Mouse (Mus musculus) stomach, postnatal 0 days (tissue): ENCODE data around the gene Lig3. TPM values are rescaled to one million over a fixed set of nuclear protein-coding genes. Genes with fewer than 3 reads are reported as not detected.
"Not testable (repeated sequence)": the region's sequence is repeated elsewhere in the genome, so short reads cannot be mapped to it uniquely, and the experiment has no call there.

Experiments
- ATAC-seq: fragments of 200-750 bp; cut with Nextera tagmentation; 2 replicates; pipeline ENCODE4 v1.8.0; 2017; ENCODE audit not compliant: low FRiP score, low TSS enrichment
- DNase-seq: peaks from one replicate; pipeline ENCODE4 v3.0.0-alpha.2; 2016; ENCODE audit warnings: low spot score
- H3K27ac ChIP-seq: fragments of 300-500 bp; sonication (generic); replicated peaks from 2 replicates; pipeline ENCODE4 v1.5.1; 2014; ENCODE audit warnings: mild to moderate bottlenecking, control low read depth
- H3K27me3 ChIP-seq: fragments of 300-500 bp; sonication (generic); 2 replicates; pipeline ENCODE4 v1.6.1; 2014; ENCODE audit warnings: low read length; ENCODE audit not compliant: control insufficient read depth, insufficient read depth
- H3K36me3 ChIP-seq: fragments of 300-500 bp; sonication (generic); 2 replicates; pipeline ENCODE4 v1.6.1; 2014; ENCODE audit warnings: low read length, mixed read lengths; ENCODE audit not compliant: control insufficient read depth, insufficient read depth
- H3K4me1 ChIP-seq: fragments of 300-500 bp; sonication (generic); replicated peaks from 2 replicates; pipeline ENCODE4 v1.6.1; 2014; ENCODE audit warnings: antibody characterized with exemption; ENCODE audit not compliant: control insufficient read depth, insufficient read depth
- H3K4me2 ChIP-seq: fragments of 300-500 bp; sonication (generic); replicated peaks from 2 replicates; pipeline ENCODE4 v1.6.1; 2014; ENCODE audit warnings: low read depth, mild to moderate bottlenecking, control low read depth, moderate library complexity
- H3K4me3 ChIP-seq: fragments of 300-500 bp; sonication (generic); 2 replicates; pipeline ENCODE4 v1.5.1; 2014; ENCODE audit warnings: low read depth, low read length, control low read depth
- H3K9ac ChIP-seq: fragments of 300-500 bp; sonication (generic); 2 replicates; pipeline ENCODE4 v1.6.1; 2014; ENCODE audit warnings: mild to moderate bottlenecking, low read length, control low read depth, mixed read lengths
- H3K9me3 ChIP-seq: fragments of 300-500 bp; sonication (generic); 2 replicates; pipeline ENCODE4 v1.6.1; 2016; ENCODE audit warnings: low read length; ENCODE audit not compliant: control insufficient read depth
- CTCF ChIP-seq: IDR thresholded peaks from 2 replicates; pipeline ENCODE4 v1.5.1; 2016; ENCODE audit warnings: antibody characterized with exemption, low read depth, mild to moderate bottlenecking, moderate library complexity
- EP300 ChIP-seq: optimal IDR thresholded peaks from 2 replicates; pipeline ENCODE3; 2016; ENCODE audit warnings: antibody characterized with exemption
- whole genome bisulfite sequencing: fragments of 180-500 bp; shearing (Covaris S2); extraction: QIAGEN DNeasy Blood & Tissue Kit; methylation state at CpG from one replicate; pipeline ENCODE4 v1.1.7; 2014; 5-methylcytosine and 5-hydroxymethylcytosine counted together
- polyA plus RNA-seq: library from polyadenylated mRNA; unstranded; fragments of >200 nt; fragmentation: Nextera tagmentation; extraction: Ambion mirVana; gene quantifications from 2 replicates; pipeline ENCODE4 v1.2.1, GENCODE M21; 2015

Lig3 gene
- polyA plus RNA-seq, 1 experiment from 2014 or later, result 13.4 TPM

- H3K27me3 ChIP-seq, result no peaks in the 10 kb centered on the region
- no peak for ATAC-seq
- no peak overlapping the region for H3K27ac ChIP-seq
- H3K9me3 ChIP-seq, result no peaks in the 10 kb centered on the region
- H3K4me2 ChIP-seq, result no peak overlapping the region
- H3K4me3 ChIP-seq, result no peak overlapping the region
- no peaks in the 10 kb centered on the region for H3K36me3 ChIP-seq
- no peak for DNase-seq
- 65% methylated on average over 8 of the region's 8 CpGs for WGBS
- no peak overlapping the region for H3K9ac ChIP-seq
- H3K4me1 ChIP-seq, result no peaks in the 10 kb centered on the region
- TF ChIP-seq EP300, result no peak
- TF ChIP-seq CTCF, result no peak
Observed at GRCm38 (mm10) chr11:82833929-82834328, 53.0 kb downstream of the Lig3 start.

DNA sequence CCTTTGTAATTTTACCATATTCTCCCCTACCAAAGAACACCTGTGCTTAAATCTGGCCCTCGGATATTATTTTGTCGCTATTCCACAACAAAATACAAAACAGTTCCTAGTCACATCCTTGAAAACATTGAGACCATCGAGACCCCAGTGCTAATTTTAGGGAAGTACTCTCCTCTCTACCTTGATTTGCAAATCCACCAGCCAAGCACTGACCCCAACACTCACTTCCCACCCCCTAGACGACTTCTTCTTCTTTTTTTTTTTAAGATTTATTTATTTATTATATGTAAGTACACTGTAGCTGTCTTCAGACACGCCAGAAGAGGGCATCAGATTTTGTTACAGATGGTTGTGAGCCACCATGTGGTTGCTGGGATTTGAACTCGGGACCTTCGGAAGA is 53.5 kb downstream of the Lig3 start:
- H3K36me3 ChIP-seq, DNase-seq: not testable (repeated sequence)
- 73% methylated on average over 7 of the region's 7 CpGs for WGBS

DNA sequence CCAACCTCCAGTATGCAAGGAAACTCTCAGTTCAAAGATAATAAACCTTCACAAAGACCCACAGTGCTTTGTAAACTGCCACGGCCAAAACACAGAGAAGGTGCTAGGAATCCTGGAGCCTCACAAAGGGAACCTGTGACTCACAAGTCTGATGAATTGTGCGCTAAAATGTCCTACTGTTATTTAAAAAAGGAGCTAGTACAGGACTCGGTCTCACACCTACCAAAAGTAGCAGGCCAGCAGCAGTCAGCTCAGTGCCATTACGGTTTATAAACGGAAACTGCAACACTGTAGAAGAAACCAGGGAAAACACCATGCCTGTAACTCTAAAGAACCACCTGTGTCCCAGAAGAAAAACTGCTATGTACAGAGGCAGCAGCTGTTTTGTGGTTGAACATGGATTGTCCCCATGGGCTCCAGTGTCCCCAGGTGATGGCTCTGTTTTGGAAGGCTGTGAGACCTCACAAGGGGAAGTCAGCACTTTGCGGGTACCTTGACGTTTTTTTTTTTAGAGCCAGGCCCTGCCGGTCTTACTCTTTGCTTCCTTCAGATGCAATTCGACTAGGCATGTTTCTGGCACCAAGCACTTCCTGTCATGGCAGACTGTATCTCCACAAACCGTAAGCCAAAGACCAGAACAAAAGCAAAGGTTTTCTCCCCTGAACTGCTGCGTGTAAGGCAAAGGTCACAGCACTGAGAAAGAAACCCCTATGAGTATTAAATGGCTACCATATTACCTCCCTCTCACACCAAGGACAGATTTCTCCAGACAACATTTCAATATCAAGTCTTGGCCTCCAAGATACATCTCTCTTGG is 54.9 kb downstream of the Lig3 start:
- TF ChIP-seq CTCF, result no peak
- no peak for TF ChIP-seq EP300
- Histone ChIP-seq H3K4me3 (no peak overlapping the region), H3K36me3 (no peaks in the 10 kb centered on the region), H3K4me2 (no peak overlapping the region), H3K4me1 (no peaks in the 10 kb centered on the region), H3K27me3 (no peaks in the 10 kb centered on the region), H3K9ac (no peak overlapping the region), H3K27ac (no peak overlapping the region), H3K9me3 (no peaks in the 10 kb centered on the region)
- DNase-seq, result no peak
- 67% methylated on average over 11 of the region's 11 CpGs for WGBS
- ATAC-seq, result no peak

More for the DNA sequence above, 53.5 kb downstream of the Lig3 start:
- not testable (repeated sequence) for H3K9me3 ChIP-seq, H3K4me2 ChIP-seq, H3K4me3 ChIP-seq, H3K9ac ChIP-seq, H3K4me1 ChIP-seq, H3K27me3 ChIP-seq, ATAC-seq, H3K27ac ChIP-seq

DNA sequence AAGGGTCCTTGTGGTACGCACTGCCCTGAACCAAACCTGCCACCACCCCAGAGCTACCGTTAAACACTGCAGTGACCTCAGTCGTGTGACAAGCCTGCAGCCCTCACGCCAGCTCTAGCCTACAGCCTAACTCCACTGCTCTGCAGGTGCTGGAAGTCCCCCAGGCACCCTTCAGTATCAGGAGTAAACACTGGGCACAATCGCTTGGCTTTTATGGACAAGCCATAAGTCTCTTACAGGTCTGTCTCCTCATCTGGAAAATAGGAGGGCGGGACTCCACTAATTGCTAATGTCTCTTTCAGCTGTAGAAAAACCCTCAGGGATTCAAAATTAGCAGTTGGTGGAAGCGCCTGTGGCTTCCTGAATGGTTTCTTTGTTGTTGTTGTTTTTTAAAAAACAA is 56.3 kb downstream of the Lig3 start:
- TF ChIP-seq CTCF (no peak), EP300 (no peak)
- Histone ChIP-seq H3K27ac (no peak overlapping the region), H3K4me2 (no peak overlapping the region), H3K9me3 (no peaks in the 10 kb centered on the region), H3K9ac (no peak overlapping the region), H3K4me1 (peaks cover 2% of the 10 kb centered on the region; the same call in 1 of the 2 replicates), H3K4me3 (no peak overlapping the region), H3K27me3 (no peaks in the 10 kb centered on the region), H3K36me3 (no peaks in the 10 kb centered on the region)
- ATAC-seq, result no peak
- WGBS, result 53% methylated on average over 7 of the region's 7 CpGs
- DNase-seq, result no peak

DNA sequence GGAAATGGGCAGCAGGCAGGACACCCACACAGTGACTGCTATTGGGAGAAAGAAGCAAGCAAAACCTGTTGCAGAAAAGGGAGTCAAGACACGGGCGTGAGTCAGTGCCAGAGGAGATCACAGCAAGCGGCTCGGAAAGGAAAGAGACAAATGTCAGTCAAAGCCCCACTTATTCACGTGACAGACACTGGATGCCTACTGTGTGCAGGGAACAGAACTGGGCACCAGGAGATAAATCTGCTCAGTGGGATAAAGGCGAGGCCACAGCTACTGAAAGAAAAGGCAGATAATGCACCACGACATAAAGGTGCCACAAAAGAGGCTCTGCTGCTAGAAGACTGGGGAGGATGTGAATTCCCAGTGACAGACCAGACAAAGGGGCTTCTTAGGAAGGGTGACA is 56.9 kb downstream of the Lig3 start:
- no peak overlapping the region for H3K4me2 ChIP-seq
- H3K27me3 ChIP-seq, result no peaks in the 10 kb centered on the region
- no peak overlapping the region for H3K9ac ChIP-seq
- DNase-seq, result no peak
- no peaks in the 10 kb centered on the region for H3K36me3 ChIP-seq
- H3K9me3 ChIP-seq, result no peaks in the 10 kb centered on the region
- no peak overlapping the region for H3K27ac ChIP-seq
- 58% methylated on average over 7 of the region's 7 CpGs for WGBS
- H3K4me1 ChIP-seq, result peaks cover 2% of the 10 kb centered on the region; the same call in 1 of the 2 replicates
- ATAC-seq, result no peak
- no peak overlapping the region for H3K4me3 ChIP-seq
- TF ChIP-seq EP300, result no peak
- TF ChIP-seq CTCF, result no peak

DNA sequence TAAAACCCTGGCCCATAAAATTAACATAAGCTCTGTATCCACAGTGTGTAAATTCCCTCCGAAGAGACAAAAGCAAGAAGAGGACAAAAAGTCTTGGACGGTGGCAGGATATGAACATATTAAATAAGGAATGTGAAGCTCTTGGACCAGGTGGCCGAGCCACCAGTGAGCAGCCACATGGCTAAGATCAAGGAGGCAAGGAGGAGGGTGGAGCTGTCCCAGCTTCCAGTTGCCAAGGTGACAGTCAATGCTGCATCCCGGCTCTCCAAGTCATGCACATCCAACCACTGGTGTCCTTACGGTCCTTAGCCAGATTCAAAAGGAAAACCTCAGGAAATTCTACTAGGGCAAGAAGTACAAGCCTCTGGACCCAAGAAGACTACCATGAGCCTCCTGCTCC is 57.6 kb downstream of the Lig3 start:
- H3K9me3 ChIP-seq, result no peaks in the 10 kb centered on the region
- no peak overlapping the region for H3K4me3 ChIP-seq
- H3K9ac ChIP-seq, result no peak overlapping the region
- ATAC-seq, result no peak
- WGBS, result 48% methylated on average over 5 of the region's 5 CpGs
- no peaks in the 10 kb centered on the region for H3K36me3 ChIP-seq
- H3K4me1 ChIP-seq, result peaks cover 2% of the 10 kb centered on the region; the same call in 1 of the 2 replicates
- no peak for DNase-seq
- no peak for TF ChIP-seq CTCF
- H3K4me2 ChIP-seq, result no peak overlapping the region
- no peaks in the 10 kb centered on the region for H3K27me3 ChIP-seq
- H3K27ac ChIP-seq, result no peak overlapping the region
